Mouse (Mus musculus) lung, postnatal 25 days (tissue): ENCODE measurements around the gene Zfp617.
"Not testable (repeated sequence)": the region's sequence is repeated elsewhere in the genome, so short reads cannot be mapped to it uniquely, and the experiment has no call there.

Experiments used
- DNase-seq: peaks from one replicate; pipeline ENCODE4 v3.0.0; 2022; ENCODE audit warnings: low spot score

Zfp617 gene

GRCm38 (mm10) chr8:71908309-71909261 lies at the start of gene Zfp617, which contains the start of gene Zfp882:
Gene Zfp617 (plus strand): TSS chr8:71908635.
Gene Zfp882 (plus strand): TSS chr8:71908608.
- DNase-seq = peak; percentile 92

DNA sequence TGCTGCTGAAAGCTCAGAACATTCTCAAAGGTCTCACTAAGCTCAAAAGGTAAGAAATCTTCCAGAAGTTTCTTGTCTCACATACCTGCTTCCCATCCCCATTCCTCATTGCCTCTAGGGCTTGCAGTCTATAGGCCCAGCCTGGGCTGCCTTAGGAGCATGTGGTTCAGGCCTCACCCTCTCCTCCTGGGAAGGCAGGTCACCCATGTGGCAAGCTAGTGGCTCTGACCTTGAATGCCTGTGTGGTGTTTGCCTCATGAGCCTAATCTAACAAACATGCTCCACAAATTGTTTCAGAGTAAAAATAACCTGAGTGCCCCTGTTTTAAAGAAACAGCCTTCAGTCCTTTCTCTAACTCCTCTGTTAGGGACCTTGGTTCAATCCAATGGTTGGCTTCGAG lies 46.9 kb upstream of the Zfp617 start:
- DNase-seq = not testable (repeated sequence)

- DNase-seq = not testable (repeated sequence)
Observed at GRCm38 (mm10) chr8:71862038-71862437, 46.4 kb upstream of the Zfp617 start.

- peak; percentile 76 for DNase-seq
Observed at GRCm38 (mm10) chr8:71881618-71882274, 26.7 kb upstream of the Zfp617 start, which contains the start of gene Zfp709. Gene Zfp709 (plus strand): TSS chr8:71882019.

- not testable (repeated sequence) for DNase-seq
Observed at GRCm38 (mm10) chr8:71900666-71901065, 7.8 kb upstream of the Zfp617 start.

- not testable (repeated sequence) for DNase-seq
Observed at GRCm38 (mm10) chr8:71903084-71903483, 5.4 kb upstream of the Zfp617 start.

- no peak for DNase-seq
Observed at GRCm38 (mm10) chr8:71906809-71907208, 1.6 kb upstream of the Zfp617 start.

- no peak for DNase-seq
Observed at GRCm38 (mm10) chr8:71907798-71908257, 607 bp upstream of the Zfp617 start.

DNA sequence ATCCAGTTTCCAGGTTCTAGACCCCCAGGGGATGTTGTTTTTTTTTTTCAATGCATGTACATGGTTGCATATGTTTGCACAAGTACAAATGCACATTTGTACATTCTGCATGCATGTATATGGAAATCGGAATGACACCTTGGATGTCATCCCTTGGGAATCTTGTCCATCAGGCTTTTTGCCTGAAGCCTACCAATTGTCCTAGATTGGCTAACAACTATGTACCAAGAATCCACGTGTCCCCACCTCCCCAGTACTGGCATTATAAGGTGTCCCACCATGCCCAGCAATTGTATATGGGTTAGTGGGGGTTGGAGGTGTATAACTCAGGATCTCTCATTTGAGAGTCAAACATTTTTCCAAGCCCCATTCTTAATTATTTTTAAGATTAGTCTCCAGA lies 3.9 kb downstream of the Zfp617 start:
- no peak for DNase-seq

DNA sequence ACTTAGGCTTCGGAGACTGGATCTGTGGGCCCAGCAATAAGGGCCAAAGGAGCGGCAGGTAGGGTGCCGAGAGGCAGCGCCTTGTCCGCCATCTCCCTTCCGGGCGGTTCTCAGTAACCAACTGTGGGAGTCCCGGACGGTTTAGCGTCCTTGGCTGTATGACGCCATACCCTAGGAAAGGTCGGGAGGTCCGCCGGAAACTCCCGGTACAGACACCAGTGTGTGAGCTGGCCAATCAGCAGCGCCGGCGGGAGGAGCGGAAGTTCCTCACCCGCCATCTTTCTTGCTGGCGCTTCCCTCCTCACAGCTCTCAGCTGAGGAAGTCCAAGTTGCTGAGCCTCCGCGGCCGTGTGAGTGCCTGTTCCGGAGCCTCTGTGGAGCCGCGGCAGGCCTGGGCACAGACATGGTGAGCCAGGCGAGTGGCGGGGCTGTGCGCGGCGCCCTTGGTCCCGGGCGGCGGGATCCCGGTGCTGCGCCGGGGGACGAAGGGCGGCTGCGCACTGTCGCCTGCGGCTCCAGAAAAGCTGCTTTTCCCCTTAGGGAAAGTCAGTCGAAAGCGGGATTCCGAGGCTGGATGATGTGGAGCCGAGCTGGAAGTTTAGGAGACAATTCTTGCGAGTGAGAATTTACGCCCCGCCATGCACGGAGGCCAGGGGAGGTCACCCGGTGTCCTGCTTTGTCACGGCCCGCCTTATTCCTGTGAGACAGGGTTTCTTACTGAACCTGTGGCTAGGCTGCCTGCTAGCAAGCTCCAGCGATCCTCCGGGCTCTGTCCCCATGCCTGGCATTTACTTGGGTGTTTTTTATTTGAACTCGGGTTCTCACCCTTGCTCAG lies 14.3 kb downstream of the Zfp617 start:
- DNase-seq = peak; percentile 98

GRCm38 (mm10) chr8:71925791-71926190 lies 17.4 kb downstream of the Zfp617 start:
- no peak for DNase-seq

DNA sequence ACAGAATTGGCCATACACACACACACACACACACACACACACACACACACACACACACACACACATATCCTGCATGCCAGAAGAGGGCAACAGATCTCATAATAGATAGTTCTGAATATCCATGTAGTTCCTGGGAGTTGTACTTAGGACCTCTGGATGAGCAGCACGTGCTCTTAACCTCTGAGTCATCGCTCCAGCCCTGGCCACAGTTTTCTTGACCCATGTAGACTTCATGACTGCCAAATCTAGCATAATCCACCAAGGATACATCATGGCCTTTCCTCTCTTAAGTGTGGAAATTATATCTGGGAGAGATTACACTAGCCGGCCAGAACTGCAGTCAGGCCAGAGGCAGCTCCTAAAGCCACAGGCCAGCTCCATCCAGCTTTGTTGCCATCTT lies 18.1 kb downstream of the Zfp617 start:
- no peak for DNase-seq

DNA sequence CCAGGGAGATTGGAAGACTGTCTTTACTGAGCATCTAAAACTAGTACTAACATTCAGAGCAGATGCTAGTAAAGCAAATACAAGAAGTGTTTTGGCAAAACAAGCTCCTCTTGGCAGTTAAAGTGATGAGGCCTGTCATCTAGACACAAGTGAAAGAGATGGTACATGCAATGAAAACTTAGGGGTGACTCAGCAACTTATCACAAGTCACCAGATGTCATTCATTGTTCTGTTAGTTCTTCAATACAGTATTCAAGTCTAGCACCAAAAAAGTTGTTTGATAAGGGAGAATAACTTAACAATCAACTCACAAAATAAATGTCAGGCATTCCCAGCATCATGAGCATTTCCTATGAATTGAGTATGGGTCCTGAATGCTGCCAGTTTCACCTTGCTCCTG lies 19.3 kb downstream of the Zfp617 start:
- DNase-seq = no peak

DNA sequence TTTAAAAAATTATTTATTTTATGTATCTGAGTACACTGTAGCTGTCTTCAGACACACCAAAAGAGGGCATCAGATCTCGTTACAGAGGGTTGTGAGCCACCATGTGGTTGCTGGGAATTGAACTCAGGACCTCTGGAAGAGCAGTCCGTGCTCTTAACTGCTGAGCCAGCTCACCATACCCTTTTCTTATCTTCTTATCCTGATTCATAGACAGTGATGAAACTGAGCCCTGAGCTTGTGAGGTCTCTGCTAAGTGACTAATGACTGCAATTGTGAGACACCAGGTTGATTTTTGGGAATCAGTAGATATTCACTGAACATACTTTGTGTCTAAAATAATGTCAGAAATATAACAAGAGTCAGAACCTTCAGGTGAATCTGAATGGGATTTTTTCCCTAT lies 29.6 kb downstream of the Zfp617 start:
- not testable (repeated sequence) for DNase-seq

- no peak for DNase-seq
Observed at GRCm38 (mm10) chr8:71940293-71941208, 32.1 kb downstream of the Zfp617 start.

DNA sequence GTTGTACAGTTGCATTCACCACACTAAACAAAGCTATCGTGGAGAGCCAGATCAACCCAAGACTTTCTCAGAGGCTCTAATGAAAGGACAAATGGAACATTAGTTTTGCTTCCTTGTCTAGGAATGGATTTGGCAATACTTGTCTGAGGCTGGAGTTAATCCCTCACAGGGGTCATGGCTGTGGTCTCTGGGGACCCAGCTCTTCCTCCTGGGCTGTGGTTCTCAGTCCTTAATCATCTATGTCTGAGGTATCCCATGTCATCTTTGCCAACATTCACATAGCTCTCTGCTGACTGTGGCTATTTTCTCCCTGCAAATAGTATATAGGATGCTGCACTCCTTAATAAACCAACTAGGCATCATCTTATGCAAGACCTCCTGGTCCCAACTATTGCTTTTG lies 33.3 kb downstream of the Zfp617 start:
- DNase-seq = no peak

DNA sequence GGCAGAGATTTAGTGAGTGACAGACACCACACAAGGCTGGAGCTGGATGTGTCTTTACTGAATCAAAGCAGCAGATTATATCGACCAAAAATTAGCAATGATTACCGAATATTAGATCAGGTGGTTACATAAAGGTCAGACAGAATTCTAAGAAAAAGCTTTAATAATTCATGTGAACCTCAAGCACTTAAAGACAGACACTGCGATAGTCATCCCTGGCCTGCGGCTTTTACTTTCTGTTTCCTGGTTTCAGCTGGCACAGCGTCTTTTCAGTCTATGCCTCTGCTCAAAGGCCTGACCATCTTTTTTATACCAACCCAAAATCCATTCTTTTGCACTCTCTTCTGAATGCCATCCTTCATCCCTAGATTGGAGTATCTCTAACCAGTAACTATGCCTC lies 40.2 kb downstream of the Zfp617 start:
- DNase-seq = no peak

DNA sequence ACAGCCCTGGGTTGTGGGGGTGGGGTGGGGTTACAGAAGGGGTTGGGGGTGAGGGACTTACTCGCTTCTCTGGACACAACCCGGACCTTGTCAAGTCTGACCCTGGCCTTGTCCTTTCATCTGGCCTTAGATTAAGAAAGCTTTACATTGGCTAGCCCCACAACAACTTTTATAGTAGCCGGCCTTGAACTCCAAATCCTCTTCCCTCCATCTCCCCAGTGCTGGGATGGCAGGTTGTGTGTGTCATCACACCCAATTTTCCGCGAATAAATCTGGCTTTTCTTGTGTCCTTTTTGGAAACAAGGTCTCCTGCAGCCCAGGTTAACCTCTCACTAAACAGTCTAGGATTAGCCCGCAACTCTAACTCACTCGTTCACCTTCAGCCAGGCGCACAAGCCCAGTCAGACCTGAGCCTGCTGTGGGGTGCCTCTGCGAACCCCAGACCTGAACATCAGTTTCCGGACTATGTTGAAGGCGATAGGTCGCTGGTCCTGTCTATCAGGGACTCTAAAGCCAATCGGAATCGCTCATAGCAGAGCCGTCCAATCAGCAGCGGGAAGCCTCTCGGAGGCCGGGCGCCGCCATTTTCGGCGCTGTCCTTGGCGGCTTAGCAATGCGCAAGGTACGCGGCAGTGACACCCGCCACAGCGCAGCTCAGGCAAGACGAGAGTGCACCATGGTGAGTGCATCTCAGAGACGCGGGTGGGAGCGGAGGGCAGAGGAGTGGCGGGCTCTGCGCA lies 42.2 kb downstream of the Zfp617 start, which contains the start of gene Zfp961:
TSS of gene Zfp961 (plus strand) at position 557 of the 740 bp plus-strand sequence.
- peak; percentile 98 for DNase-seq

GRCm38 (mm10) chr8:71951436-71952161 lies 43.2 kb downstream of the Zfp617 start:
- no peak for DNase-seq
